Mouse (Mus musculus) MEL (cell line): ENCODE results near the gene Mrln.

ENCODE experiments used
- CTCF ChIP-seq, 3 experiments: IDR thresholded peaks in 2 of 3; conservative IDR thresholded peaks in 1 of 3; 2 replicates each; pipeline ENCODE4 v1.5.1; 2011 to 2012; ENCODE audit warnings: low read length in 3 of 3, low read depth in 2 of 3, mild to moderate bottlenecking in 2 of 3, improper control_type of control experiment in 1 of 3, inconsistent platforms in 1 of 3, mixed read lengths in 1 of 3, moderate library complexity in 1 of 3; ENCODE audit not compliant: control insufficient read depth in 1 of 3, insufficient read depth in 1 of 3, poor library complexity in 1 of 3, severe bottlenecking in 1 of 3
- HCFC1 ChIP-seq: IDR thresholded peaks from 2 replicates; pipeline ENCODE4 v1.6.1; 2012; ENCODE audit warnings: low read depth, mild to moderate bottlenecking, inconsistent platforms, low read length, improper control_type of control experiment, moderate library complexity
- NELFE ChIP-seq: IDR thresholded peaks from 2 replicates; pipeline ENCODE4 v1.6.1; 2011; ENCODE audit warnings: low read depth, low read length, improper control_type of control experiment

- TF ChIP-seq NELFE = no peak
- TF ChIP-seq CTCF (IDR thresholded peaks at IDR 0.05 in 2 of 3, conservative IDR thresholded peaks at IDR 0.05 in 1 of 3; ENCODE audit: control insufficient read depth in 1 of 3, insufficient read depth in 1 of 3, low read depth in 2 of 3, low read length in 3 of 3, poor library complexity in 1 of 3, severe bottlenecking in 1 of 3) = no peak
- no peak for TF ChIP-seq HCFC1
These were observed 7.8 kb upstream of the Mrln start for GRCm38 (mm10) chr10:70196666-70197065.
